Mouse (Mus musculus) frontal cortex, postnatal 14 days (tissue): Measurements from ENCODE around the gene Khdrbs1.
"Not testable (repeated sequence)": the region's sequence is repeated elsewhere in the genome, so short reads cannot be mapped to it uniquely, and the experiment has no call there.

Experiments used
- DNase-seq, 2 experiments: peaks; one replicate each; pipeline ENCODE4 v3.0.0; 2022; ENCODE audit warnings: low spot score in 2 of 2

The Khdrbs1 gene

DNA sequence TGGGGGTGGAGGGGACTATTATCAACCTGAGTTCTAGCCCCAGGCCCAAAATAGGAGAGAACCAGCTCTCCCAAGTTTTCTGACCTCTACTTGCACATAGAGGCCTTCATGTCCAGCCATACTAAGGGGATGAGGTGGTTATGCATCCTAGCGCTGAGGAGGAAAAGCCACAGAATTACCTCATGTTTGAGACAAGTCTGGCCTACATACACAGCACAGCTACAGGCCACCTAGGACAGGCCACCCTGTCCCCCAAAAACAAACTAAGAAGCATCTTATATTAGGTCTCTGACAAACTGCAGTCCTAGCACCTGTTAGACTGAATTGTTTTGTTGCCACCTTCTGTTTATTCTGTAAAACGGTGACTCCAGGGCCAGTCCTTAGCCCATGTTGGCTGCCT, 1.4 kb upstream of the Khdrbs1 start:
- DNase-seq = no peak

DNA sequence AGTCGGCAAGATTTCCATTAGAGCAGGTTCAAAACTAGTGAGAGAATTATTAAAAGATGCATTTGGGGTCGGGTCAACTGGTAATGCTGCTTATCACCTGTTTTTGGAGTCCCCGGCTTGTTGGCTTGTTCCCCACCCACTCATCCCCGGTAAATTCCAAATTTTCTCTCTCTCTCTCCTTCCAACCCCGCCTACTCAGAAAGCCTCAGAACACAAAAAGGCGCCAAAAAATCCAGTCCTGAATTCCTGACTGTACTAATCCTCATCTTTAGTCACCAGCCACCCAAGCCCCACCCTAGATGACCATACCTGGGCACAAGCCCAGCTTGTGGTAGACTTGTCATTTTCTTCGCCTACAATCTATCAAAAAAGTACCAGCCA, 897 bp upstream of the Khdrbs1 start:
- no peak for DNase-seq

- DNase-seq = no peak
Observed at GRCm38 (mm10) chr4:129741974-129742231, 200 bp downstream of the Khdrbs1 start.

DNA sequence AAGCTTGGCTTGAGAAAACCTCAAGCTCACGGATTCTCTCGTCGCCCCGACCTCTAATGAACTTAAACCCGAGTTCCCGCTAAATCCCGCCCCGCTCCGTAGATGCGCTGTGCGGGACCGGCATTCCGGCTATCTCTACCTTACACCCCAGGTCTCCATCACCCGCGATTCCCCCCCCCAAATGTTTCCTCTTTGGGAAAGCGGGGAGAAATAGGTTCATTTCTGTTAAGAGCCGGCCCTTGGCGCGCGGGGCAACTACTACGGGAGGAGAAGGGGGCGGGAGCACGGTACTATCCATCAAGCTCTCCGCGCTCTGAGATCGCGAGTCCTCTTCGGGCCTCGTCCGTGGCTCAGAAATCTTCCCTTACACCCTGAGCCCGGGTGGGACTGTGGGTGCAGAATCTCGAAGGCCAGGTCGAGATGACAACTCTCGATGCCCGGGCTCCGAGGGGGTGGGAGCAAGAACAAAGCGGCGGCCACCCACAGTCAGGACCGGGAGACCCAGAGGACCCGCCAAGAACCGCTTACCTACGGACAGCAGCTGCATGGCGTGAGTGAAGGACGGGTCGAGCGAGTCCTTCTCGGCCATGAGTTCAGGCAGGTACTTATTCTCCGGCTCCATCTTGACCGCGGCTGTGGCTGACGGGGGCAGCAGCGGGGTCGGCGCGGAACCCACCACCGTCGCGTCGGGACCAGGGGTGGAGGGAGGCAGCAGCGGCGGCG, 691 bp downstream of the Khdrbs1 start:
- peak; percentile 25 to 30 for DNase-seq

DNA sequence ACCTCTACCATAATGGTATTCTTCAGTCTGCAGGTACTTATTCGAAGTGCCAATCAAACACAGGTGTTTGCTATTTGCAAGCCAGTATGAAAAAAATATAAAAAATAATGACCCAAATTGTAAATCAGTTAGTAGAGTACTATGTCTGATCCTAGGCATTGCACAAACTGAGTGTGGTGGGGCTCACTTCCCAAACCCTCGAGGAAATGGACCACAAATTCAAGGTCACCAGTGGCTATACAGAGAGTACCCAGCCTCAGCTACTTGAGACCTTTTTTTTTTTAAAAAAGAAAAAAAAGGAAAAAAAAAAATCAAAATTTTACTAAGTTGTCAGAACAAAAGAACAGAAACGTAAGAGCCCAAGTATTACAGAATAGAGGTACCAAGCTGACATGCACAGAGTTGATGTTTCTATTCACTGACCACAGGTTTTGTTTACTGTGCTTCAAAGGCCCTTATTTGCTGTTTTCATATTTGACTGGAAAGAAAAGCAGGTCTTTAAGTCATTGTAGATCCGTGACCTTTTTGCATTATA, 2.9 kb downstream of the Khdrbs1 start:
- DNase-seq = no peak

GRCm38 (mm10) chr4:129736173-129736572, 5.9 kb downstream of the Khdrbs1 start:
- no peak for DNase-seq

GRCm38 (mm10) chr4:129735485-129735884, 6.6 kb downstream of the Khdrbs1 start:
- not testable (repeated sequence) for DNase-seq

DNA sequence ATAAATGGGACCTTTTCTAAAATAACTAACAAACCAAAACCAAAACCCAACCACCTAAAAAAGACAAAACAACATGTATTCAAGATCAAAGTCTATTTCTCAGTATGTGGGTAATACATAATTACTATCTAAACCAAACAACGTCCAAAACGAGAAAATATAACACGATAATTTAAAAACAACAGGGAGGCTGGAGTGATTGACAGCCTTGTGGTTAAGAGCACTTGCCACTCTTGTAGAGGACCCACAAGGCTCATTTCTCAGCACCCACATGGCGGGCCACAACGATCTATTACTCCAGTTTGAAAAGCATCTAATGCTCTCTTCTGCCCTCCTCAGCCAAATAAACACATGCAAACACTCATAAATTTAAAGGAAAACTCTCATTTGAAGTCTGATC, 10.7 kb downstream of the Khdrbs1 start:
- DNase-seq = no peak

DNA sequence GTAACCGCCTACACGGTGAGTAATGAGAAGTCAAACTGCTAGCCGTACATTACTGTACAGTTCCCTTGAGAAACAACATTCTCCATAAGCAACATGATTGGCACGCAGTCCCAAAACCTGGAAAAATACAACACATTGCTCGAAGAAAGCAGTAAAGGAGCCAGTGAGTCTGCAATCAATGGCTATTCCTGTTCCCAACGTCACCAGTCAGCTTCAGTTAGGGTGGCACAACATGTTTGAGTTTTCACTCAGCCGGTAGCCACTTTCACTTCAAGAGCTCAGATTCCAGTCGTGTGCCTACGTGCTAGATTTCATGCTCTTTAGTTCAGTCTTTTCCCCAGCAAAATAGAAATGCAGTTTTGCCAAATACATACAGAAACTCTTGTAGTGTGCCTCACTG, 25.8 kb downstream of the Khdrbs1 start:
- no peak for DNase-seq

- no peak for DNase-seq
Observed at GRCm38 (mm10) chr4:129709486-129710129, 32.5 kb downstream of the Khdrbs1 start.

- DNase-seq = no peak
Observed at GRCm38 (mm10) chr4:129706750-129707149, 35.4 kb downstream of the Khdrbs1 start.

DNA sequence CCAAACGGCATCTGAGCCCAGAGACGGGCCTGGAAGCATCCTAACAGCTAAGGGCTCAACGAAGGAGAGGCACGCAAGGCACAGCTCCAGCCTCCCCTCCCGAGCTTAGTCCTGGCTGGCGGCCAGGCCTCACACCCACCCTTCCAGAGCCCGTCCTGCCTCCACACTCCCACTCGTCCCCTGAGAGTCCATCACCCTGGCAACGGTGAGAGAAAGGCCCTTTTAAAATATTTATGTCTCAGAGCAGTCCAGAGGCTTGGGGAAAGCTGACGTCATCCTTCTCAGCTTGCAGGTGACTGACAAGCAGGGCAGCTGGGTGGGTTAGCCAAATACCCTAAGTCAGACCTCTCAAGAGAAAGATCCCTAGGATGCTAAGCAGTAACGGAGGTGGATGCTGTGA, 39.6 kb downstream of the Khdrbs1 start:
- DNase-seq = peak; percentile 75 to 79

GRCm38 (mm10) chr4:129701503-129702377, 40.4 kb downstream of the Khdrbs1 start:
- peak; percentile 68 to 81 for DNase-seq

- not testable (repeated sequence) for DNase-seq
Observed at GRCm38 (mm10) chr4:129700661-129701060, 41.4 kb downstream of the Khdrbs1 start.

DNA sequence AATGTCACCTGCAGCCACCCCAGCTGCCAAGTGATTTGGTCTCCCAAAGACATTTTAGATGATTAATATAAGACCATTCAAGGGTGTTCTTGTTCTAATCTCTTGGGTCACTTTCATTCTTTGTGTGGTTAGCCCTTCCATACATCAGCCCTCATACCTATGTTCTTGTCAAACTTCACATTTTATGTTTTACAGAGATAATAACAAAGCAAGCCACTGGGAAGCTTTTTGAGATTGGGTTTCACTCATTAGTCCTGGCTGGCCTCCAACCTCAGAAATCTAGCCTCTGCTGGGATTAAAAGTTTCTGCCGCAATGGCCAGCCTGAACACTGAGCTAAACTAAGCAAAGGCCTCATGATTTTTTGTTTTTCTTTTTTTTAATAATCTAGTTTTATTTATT, 41.9 kb downstream of the Khdrbs1 start:
- no peak for DNase-seq

DNA sequence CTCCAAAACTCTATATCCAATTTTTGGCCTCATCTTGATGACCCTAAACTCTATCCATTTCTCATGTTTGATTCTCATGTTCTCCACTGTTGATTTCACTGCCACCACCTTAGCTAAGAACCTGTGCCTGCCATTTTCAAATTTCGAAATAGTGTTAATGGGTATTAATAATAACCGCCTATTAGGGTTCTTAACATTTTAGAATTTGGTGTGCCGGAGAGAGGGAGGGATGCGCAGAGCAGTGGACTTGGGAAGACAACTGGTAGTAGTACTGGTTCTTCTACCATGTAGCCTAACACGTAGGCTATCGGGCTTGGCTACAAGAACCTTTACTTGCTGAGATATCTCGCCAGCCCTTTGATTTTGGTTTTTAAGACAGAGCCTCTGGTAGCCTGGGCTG, 44.9 kb downstream of the Khdrbs1 start:
- no peak for DNase-seq

- peak; percentile 83 to 85 for DNase-seq
Observed at GRCm38 (mm10) chr4:129696158-129696985, 45.7 kb downstream of the Khdrbs1 start, which contains the start of gene Tmem39b. Gene Tmem39b (minus strand): TSS chr4:129696838.

DNA sequence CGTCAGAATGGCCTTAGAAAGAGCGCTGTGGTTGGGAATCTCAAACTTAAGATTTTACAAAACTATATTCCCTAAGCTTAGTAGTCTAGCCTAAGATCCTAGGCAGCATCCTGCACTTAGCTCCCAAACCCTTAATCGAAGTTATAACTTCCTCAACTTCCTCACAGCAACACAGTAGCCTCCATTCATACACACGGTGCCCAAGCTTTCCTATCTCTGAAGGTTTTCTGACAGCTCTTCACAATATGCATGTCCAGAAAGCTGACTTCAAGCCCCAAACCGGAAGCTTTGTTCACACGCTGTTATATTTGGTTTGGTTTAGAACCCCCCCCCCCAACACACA, 46.3 kb downstream of the Khdrbs1 start:
- no peak for DNase-seq

GRCm38 (mm10) chr4:129684531-129684930, 57.6 kb downstream of the Khdrbs1 start:
- no peak for DNase-seq

DNA sequence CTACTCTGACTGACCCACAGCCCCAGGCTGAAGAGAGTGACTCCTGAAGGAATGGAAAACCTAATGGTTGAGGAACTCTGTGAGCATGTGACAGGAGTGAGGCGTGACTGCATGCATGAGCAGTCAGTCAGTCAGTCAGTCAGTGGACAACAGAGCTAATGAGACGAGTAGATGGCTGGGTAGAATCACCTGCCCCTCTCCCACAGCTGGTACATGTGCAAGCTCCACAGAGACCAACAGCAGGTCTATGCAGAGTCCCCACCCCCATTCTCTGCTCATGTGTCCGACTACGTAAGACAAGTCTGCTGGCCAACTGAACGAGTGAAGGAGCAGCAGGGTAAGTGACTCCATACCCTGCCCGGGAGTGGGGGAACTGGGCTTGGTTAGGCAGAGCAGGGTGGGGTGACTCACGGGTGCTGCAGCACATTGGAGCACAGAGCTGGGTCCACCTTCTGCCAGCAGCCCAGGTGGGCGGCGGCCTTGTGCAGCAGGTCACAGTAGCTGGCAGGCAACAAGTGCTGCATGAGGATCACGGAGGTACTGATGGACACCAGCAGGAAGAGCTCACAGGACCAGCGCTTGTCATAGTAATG, 58.1 kb downstream of the Khdrbs1 start:
- no peak for DNase-seq

- DNase-seq = no peak
Observed at GRCm38 (mm10) chr4:129681837-129682236, 60.3 kb downstream of the Khdrbs1 start.
